Mouse (Mus musculus): ENCODE measurements around the gene Abcg4.
"Not testable (repeated sequence)": the region's sequence is repeated elsewhere in the genome, so short reads cannot be mapped to it uniquely, and the experiment has no call there.

Gene Abcg4

DNA sequence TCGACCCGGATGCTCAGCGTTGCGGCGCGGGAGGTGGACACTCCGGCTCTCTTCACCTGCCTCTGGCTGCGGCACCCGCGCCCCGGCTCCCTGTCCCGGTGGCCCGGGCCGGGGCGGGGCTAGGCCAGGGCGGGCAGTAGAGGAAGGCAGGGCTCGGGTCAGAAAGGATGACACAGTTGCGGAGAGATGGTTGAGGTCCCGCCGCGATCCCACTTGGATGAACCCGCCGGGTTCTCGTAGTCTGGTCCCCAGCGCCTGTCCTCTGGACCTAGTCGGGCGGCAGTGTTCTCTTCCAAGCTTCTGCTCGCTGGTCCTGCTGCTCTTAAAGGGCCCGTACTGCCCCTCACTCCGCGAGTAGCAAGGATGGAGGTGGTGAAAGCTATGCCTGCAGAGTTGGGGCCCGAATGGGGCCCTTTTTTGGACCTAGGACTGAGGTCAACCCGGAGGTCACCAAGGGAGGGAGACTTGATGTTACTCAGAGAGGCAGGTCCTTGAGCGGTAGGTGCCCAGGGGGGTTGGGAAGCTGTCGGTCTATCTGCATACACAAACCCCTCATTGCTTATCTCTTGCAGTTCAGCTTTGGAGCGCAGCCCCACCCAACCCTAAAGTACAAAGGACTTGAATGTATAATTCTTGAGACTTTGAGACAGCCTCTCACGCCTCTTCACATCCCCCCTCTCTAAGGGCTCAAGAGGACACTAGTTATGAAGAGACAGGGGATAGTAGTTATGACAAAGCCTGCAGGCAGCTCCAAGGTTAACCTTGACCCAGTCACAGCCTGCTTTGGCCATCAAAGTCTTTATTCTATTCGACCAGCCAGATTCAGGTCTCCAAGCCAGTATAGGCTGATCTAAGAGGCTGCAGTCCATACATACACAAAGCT lies at the start of gene Abcg4:
Abcg4 (minus strand) TSS at position 540 of the 883 bp plus-strand sequence.
- in situ Hi-C loops (cut with MboI, MseI) = no loop called here

GRCm38 (mm10) chr9:44337436-44338169 lies 49.2 kb upstream of the Abcg4 start:
- in situ Hi-C loops (cut with MboI, MseI) = loop anchor here in 1 of 2 experiments (5.0 kb wide), 1 partner anchor 100 kb away; no protein-coding TSS in a partner anchor

GRCm38 (mm10) chr9:44336964-44337363 lies 48.5 kb upstream of the Abcg4 start:
- in situ Hi-C loops (cut with MboI, MseI) = loop anchor here in 1 of 2 experiments (5.0 kb wide), 1 partner anchor 100 kb away; no protein-coding TSS in a partner anchor

DNA sequence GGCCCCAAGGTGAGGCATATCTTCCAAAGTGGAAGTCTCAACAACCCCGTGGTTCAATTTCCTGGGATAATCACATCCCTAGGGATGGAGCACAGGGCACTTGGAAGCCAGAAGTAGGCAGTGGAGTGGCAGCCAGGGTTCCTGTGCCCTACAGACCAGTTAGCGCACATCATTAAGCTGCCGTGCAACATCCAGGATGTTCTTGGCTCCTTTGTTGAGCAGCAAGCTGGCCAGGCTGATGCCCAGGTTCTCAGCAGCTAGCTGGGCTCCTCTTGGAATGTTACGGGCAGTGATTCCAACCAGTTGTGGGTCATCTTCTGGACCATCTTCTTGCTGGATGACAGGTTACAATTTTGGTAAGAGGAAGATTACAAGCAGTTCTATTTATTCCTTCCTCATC lies 48.1 kb upstream of the Abcg4 start:
- in situ Hi-C loops (cut with MboI, MseI) = loop anchor here in 1 of 2 experiments (5.0 kb wide), 1 partner anchor 99 kb away; no protein-coding TSS in a partner anchor

- in situ Hi-C loops (cut with MboI, MseI) = loop anchor here in 1 of 2 experiments (5.0 kb wide), 1 partner anchor 99 kb away; no protein-coding TSS in a partner anchor
These were observed 47.6 kb upstream of the Abcg4 start for GRCm38 (mm10) chr9:44336093-44336406.

- in situ Hi-C loops (cut with MboI, MseI) = loop anchor here in 1 of 2 experiments (5.0 kb wide), 1 partner anchor 98 kb away; no protein-coding TSS in a partner anchor
These were observed 47.1 kb upstream of the Abcg4 start for GRCm38 (mm10) chr9:44335331-44336092.

- in situ Hi-C loops (cut with MboI, MseI) = loop anchor here in 1 of 2 experiments (5.0 kb wide), 1 partner anchor 97 kb away; no protein-coding TSS in a partner anchor
These were observed 46.2 kb upstream of the Abcg4 start, which contains the start of gene H2afx for GRCm38 (mm10) chr9:44334396-44335330. H2afx (plus strand) TSS chr9:44334694.

GRCm38 (mm10) chr9:44332918-44333638 lies 44.7 kb upstream of the Abcg4 start:
- in situ Hi-C loops (cut with MboI, MseI) = no loop called here

DNA sequence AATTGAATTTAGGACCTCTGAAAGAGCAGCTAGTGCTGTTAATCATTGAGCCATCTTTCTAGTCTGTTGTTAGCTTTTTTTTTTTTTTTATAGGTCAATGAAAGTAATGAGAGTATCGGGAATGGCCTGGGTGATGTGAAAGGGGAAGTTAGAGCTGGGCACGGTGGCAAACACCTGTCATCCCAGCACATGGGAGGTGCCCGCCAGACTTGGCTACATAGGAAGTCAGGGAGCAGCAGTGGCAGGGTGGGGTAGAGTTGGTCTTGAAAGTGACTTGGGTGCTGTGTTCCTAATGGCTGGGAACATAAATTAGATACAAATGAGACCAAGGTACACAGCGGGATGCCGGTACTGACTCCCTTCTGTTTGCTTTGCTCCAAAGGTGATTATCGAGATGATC lies 42.3 kb upstream of the Abcg4 start:
- in situ Hi-C loops (cut with MboI, MseI) = no loop called here

GRCm38 (mm10) chr9:44327926-44328325 lies 39.5 kb upstream of the Abcg4 start:
- in situ Hi-C loops (cut with MboI, MseI) = no loop called here

GRCm38 (mm10) chr9:44327064-44327711 lies 38.8 kb upstream of the Abcg4 start:
- in situ Hi-C loops (cut with MboI, MseI) = no loop called here

DNA sequence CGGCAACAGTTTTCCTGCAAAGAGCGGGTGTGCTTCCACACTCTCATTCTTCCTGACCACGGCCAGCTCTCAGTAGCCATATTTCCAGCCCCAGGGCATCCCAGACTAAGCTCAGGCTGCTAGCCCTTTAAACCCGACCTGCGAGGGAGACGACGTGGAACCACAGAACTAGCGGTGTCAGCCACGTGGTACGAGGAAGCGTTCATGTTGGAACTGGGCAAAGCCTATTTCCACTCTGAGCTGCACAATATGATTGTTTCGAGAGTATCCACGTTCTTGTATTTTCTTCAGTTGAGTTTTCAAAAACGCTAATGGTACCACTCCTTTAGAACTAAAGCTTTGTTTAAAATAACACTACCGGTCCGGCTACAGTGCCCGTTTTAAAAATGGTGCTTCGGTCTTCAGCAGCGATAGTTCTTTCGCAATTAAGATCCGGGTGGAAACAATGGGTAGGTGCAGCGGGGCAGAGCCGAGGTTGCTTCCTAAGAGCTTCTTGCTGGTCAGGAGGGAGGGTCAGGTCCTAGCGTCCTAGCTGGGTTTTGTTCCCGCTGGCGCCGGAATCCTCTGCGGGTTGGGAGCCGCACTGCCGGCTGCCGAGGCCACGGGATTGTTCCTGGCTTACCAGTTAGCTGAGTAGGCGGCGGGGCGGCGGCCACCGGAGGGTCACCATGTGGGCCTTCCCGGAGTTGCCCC lies 38.1 kb upstream of the Abcg4 start:
- in situ Hi-C loops (cut with MboI, MseI) = no loop called here

- in situ Hi-C loops (cut with MboI, MseI) = no loop called here
These were observed 37.5 kb upstream of the Abcg4 start, which contains the start of gene Dpagt1 for GRCm38 (mm10) chr9:44325768-44326370. Dpagt1 (plus strand) TSS chr9:44326019.

DNA sequence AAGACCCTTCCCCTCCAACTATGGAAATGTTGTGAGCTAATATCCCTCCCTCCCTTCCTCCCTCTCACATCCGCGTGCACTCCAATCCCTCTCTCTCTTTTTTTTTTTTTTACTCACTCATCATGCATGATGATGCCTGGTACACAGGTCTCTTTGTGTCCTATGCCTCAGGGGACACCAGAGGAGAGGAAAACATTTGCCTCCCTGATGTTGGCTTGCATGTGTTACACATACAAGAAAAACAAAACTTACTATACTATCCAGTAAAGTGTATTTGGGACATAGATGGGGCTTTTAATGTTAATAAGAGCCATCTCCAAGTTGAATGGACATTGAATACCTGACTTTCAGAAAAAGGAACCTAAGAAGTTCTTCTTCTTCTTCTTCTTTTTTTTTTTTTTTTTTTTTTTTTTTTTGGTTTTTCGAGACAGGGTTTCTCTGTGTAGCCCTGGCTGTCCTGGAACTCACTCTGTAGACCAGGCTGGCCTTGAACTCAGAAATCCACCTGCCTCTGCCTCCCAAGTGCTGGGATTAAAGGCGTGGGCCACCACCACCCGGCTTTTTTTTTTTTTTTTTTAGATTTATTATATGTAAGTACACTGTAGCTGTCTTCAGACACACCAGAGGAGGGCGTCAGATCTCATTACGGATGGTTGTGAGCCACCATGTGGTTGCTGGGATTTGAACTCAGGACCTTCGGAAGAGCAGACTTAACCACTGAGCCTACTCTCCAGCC lies 36.8 kb upstream of the Abcg4 start:
- in situ Hi-C loops (cut with MboI, MseI) = not testable (repeated sequence)

DNA sequence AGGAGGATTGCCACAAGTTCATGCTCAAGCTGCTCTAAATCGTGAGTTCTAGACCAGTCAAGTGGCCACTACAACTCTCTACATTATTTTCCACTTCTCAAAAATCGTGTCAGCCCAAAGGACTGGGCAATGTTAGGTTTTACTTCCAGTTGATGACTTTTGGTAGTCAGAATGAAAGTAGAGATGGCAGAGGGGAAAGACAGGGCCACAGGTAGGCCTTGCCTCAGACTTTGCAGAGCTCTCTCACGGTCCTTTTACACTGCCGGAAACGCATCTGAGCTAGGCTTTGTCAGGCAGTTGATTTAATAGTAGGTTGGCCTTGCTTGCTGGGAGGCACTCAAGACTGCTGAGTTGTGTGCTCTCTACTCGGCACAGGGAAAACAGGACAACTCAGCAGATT lies 35.7 kb upstream of the Abcg4 start:
- in situ Hi-C loops (cut with MboI, MseI) = no loop called here

DNA sequence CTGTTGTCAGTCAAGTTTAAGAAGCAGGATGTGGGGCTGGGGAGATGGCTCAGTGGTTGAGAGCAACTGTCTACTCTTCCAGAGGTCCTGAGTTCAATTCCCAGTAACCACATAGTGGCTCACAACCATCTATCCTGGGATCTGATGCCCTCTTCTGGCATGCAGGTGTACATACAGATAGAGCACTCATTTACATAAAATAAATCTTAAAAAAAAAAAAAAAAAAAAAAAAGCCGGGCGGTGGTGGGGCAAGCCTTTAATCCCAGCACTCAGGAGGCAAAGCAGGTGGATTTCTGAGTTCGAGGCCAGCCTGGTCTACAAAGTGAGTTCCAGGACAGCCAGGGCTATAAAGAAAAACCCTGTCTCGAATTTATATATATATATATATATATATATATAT lies 35.2 kb upstream of the Abcg4 start:
- in situ Hi-C loops (cut with MboI, MseI) = not testable (repeated sequence)

- in situ Hi-C loops (cut with MboI, MseI) = no loop called here
These were observed 32.4 kb upstream of the Abcg4 start for GRCm38 (mm10) chr9:44320799-44321133.
